Mouse (Mus musculus): Measurements from ENCODE around the gene Leng9. TPM values are rescaled to one million over a fixed set of nuclear protein-coding genes. Genes with fewer than 3 reads are reported as not detected.

Leng9 gene
- 63.8 and 67.8 TPM in 2 replicates for polyA plus RNA-seq (2012; rRNA removed)

DNA sequence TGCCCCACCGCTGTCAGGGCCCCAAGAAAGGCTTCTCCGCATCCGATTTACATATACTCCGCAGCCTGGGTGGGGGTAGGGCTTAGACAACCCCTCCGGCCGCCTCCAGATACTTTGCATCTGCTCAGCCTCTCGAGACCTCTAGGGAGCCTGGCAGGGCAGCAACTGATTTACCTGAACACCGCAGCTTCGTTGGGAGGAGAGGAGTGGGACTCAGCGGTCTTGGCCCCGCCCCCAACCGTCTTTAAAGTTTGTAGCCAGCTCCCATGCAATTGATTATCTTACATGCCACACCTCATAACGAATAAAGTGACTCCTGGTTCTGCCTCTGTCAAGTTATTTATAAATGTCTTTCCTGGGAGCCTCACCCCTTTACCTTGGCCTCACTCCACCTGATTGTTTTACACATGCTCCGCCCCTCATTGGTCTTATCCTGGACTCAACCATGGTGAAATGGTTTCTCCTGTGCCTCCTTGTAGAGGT, at the start of gene Leng9:
TSS of gene Leng9 (minus strand) at position 316 of the 483 bp plus-strand sequence.

DNA sequence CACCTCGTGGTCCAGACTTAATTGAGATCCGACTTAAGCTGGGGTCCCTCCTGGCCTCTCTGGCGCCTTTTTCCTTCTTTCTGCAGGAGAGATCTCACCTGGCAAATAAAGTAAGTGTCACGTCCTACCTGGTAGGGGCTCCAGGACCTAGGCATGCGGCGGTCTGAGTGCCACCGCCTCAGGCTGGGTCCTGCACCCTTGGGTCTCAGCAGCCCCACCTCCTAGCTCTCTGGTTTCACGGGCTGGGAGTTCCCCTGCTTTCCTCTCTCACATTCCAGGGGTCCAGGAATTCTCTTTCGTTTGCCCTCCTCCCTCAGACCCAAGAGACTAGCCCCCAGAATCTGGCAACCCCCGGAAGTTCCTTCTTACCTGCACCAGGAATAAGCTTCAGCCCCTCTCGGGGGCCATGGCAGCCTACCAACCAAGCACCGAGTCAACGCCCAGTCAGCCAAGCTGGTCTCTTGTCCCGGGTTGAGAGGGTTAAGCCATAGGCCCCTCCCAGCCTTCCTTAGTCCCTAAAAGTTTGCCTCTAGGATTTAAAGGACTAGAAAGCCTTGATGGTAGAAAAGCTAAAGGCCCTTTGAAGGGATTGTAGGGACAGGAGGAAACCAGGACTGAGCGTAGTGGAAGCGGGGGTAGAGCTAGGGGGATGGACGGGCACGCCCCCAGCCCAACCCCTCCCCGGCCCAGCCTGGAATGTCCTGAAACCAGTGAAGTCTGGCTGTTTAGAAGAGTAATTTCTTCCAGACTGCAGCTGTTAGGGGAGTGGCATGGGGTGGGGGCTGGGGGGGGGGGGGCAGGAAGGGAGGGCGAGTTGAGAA, 14.1 kb upstream of the Leng9 start, which contains the start of gene Cdc42ep5:
TSS of gene Cdc42ep5 (minus strand) at position 771 of the 821 bp plus-strand sequence.

DNA sequence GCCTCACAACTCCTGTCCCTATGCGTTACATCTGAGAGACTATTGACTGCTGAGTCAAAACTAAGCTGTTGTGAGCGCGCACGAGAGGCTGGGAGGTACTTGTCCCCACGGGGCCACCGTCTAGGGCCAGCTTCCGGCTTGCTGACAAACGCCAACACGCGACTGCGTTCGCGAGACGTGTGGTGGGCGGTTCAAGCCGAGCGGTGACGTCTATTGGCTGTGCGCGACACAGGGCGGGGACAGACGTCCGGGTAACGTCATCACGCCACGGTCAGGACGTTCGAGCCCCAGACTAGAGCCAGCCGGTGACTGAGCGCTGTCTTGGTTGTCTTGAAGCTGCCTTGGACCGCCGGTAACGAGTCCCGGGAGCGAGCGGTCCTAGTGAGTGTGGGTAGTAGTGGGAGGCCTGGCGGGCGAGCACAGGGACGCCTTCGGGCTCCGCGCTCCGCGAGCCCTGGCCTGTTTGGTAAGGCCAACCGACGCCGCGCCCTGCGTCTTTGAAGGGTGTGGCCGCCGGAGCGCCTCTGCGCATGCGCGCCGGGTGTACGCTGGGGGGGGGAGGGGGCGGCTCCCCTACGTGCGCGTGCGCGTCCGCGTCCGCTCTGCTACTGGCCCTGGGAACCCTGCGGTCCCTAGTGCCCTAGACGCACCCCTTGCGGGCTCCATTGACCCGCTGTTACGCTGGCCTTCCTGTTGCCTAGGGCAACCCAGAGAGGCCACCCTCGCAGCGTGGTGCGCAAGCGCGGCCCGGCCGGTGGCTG, 13.2 kb downstream of the Leng9 start, which contains the start of gene Leng8:
TSS of gene Leng8 (plus strand) at position 269 of the 761 bp plus-strand sequence.

DNA sequence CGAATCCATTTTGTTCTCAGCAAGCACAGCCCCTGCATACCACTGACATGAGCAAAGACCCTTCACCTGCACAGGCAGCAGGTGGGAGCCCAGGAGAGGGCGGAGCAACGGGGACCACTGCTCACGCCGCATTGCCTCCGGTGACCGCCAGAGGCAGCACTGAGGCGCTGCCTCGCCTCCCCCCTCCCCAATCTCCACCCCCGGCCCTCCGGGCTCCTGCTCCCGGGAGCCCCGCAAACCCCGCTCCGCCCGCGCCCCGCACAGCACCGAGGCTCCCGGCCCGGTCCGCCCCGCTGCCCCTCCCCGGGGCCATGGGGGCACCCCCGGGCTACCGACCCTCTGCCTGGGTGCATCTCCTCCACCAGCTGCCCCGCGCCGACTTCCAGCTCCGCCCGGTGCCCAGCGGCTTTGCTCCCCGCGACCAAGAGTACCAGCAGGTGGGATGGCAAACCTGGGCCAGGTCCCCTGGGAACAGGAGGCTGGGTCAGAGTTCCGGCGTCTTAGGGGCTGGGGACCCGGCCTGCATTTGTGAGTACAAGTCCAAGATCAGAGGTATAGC, 30.8 kb downstream of the Leng9 start, which contains the start of gene Ttyh1:
TSS of gene Ttyh1 (plus strand) at position 65 of the 559 bp plus-strand sequence.

Other genes starting within 250 kb of the Leng9 start
- gene Lilra6, start 234.9 kb downstream of the Leng9 start, polyA plus RNA-seq (2012; rRNA removed): 0.24 and 1.3 TPM in 2 replicates
- 3.0 and 3.7 TPM in 2 replicates for gene Lair1, start 87.2 kb downstream of the Leng9 start, polyA plus RNA-seq (2012; rRNA removed)
- 45.4 and 47.1 TPM in 2 replicates for gene Ttyh1, start 31.0 kb downstream of the Leng9 start, polyA plus RNA-seq (2012; rRNA removed)
- gene Leng8, start 13.3 kb downstream of the Leng9 start, polyA plus RNA-seq (2012; rRNA removed): 424 and 444 TPM in 2 replicates
- gene Cdc42ep5, start 14.5 kb upstream of the Leng9 start, polyA plus RNA-seq (2012; rRNA removed): 466 and 548 TPM in 2 replicates
- gene Lilra5, start 87.4 kb upstream of the Leng9 start, polyA plus RNA-seq (2012; rRNA removed): 0.26 and 0.30 TPM in 2 replicates
- gene Ncr1, start 187.3 kb upstream of the Leng9 start, polyA plus RNA-seq (2012; rRNA removed): 0.09 and 0.12 TPM in 2 replicates
- gene Gp6, start 247.4 kb upstream of the Leng9 start, polyA plus RNA-seq (2012; rRNA removed): 0.10 and 0.14 TPM in 2 replicates